Mouse (Mus musculus): ENCODE data around the gene Cd59a. TPM values are rescaled to one million over a fixed set of nuclear protein-coding genes. Genes with fewer than 3 reads are reported as not detected.

Cd59a gene
- 8.9 and 10.5 TPM in 2 replicates for polyA plus RNA-seq (2011; ENCODE audit: insufficient read depth, insufficient read length, low read depth, missing spikeins)

GRCm38 (mm10) chr2:104095741-104096213, at the start of gene Cd59a:
TSS of gene Cd59a (plus strand) at chr2:104095801.
- peak within 1 kb of the TSS; percentile 25; the same call in 1 of the 2 replicates for H3K4me3 ChIP-seq (ENCODE audit: low read depth, low read length)
- H3K27ac ChIP-seq (ENCODE audit: insufficient read depth, low read length) = no peak within 1 kb of the TSS
- peaks cover 2% of the 10 kb centered on the region for H3K4me1 ChIP-seq (ENCODE audit: control insufficient read depth, insufficient read depth, low read length)
- H3K36me3 ChIP-seq (ENCODE audit: control insufficient read depth, insufficient read depth, low read length, poor library complexity, severe bottlenecking) = no peaks in the 10 kb centered on the region
- no peak within 1 kb of the TSS for H3K9ac ChIP-seq (ENCODE audit: low read depth, poor library complexity, severe bottlenecking)
- no peaks in the 10 kb centered on the region for H3K27me3 ChIP-seq (ENCODE audit: control insufficient read depth, insufficient read depth, low read length, poor library complexity, severe bottlenecking)
- H3K9me3 ChIP-seq (replicated peaks; ENCODE audit: control insufficient read depth, insufficient read depth, low read length, poor library complexity, severe bottlenecking) = peaks cover 9% of the 10 kb centered on the region
- no peak for TF ChIP-seq EP300 (IDR thresholded peaks at IDR 0.05; ENCODE audit: insufficient read depth, low read depth, low read length)
- TF ChIP-seq POLR2A (IDR thresholded peaks at IDR 0.05; ENCODE audit: insufficient read depth, low read length) = no peak
- TF ChIP-seq CTCF (IDR thresholded peaks at IDR 0.05; ENCODE audit: low read depth, low read length) = no peak

- TF ChIP-seq POLR2A (IDR thresholded peaks at IDR 0.05; ENCODE audit: insufficient read depth, low read length) = no peak
- TF ChIP-seq CTCF (IDR thresholded peaks at IDR 0.05; ENCODE audit: low read depth, low read length) = no peak
- no peak for TF ChIP-seq EP300 (IDR thresholded peaks at IDR 0.05; ENCODE audit: insufficient read depth, low read depth, low read length)
- Histone ChIP-seq H3K4me3 (ENCODE audit: low read depth, low read length) (no peak overlapping the region), H3K27me3 (ENCODE audit: control insufficient read depth, insufficient read depth, low read length, poor library complexity, severe bottlenecking) (no peaks in the 10 kb centered on the region), H3K27ac (ENCODE audit: insufficient read depth, low read length) (no peak overlapping the region), H3K4me1 (ENCODE audit: control insufficient read depth, insufficient read depth, low read length) (no peaks in the 10 kb centered on the region), H3K9me3 (replicated peaks; ENCODE audit: control insufficient read depth, insufficient read depth, low read length, poor library complexity, severe bottlenecking) (no peaks in the 10 kb centered on the region), H3K36me3 (ENCODE audit: control insufficient read depth, insufficient read depth, low read length, poor library complexity, severe bottlenecking) (peaks cover 4% of the 10 kb centered on the region), H3K9ac (ENCODE audit: low read depth, poor library complexity, severe bottlenecking) (no peak overlapping the region)
These were observed 37.2 kb upstream of the Cd59a start for GRCm38 (mm10) chr2:104058381-104058780.

GRCm38 (mm10) chr2:104058954-104059353, 36.6 kb upstream of the Cd59a start:
- H3K27ac ChIP-seq (ENCODE audit: insufficient read depth, low read length) = no peak overlapping the region
- TF ChIP-seq EP300 (IDR thresholded peaks at IDR 0.05; ENCODE audit: insufficient read depth, low read depth, low read length) (no peak), CTCF (IDR thresholded peaks at IDR 0.05; ENCODE audit: low read depth, low read length) (no peak), POLR2A (IDR thresholded peaks at IDR 0.05; ENCODE audit: insufficient read depth, low read length) (no peak)
- H3K36me3 ChIP-seq (ENCODE audit: control insufficient read depth, insufficient read depth, low read length, poor library complexity, severe bottlenecking) = peaks cover under 1% of the 10 kb centered on the region; the same call in 1 of the 2 replicates
- no peaks in the 10 kb centered on the region for H3K4me1 ChIP-seq (ENCODE audit: control insufficient read depth, insufficient read depth, low read length)
- H3K9me3 ChIP-seq (replicated peaks; ENCODE audit: control insufficient read depth, insufficient read depth, low read length, poor library complexity, severe bottlenecking) = no peaks in the 10 kb centered on the region
- no peak overlapping the region for H3K4me3 ChIP-seq (ENCODE audit: low read depth, low read length)
- no peak overlapping the region for H3K9ac ChIP-seq (ENCODE audit: low read depth, poor library complexity, severe bottlenecking)
- no peaks in the 10 kb centered on the region for H3K27me3 ChIP-seq (ENCODE audit: control insufficient read depth, insufficient read depth, low read length, poor library complexity, severe bottlenecking)

- Histone ChIP-seq H3K27ac (ENCODE audit: insufficient read depth, low read length) (no peak overlapping the region), H3K27me3 (ENCODE audit: control insufficient read depth, insufficient read depth, low read length, poor library complexity, severe bottlenecking) (no peaks in the 10 kb centered on the region), H3K4me3 (ENCODE audit: low read depth, low read length) (no peak overlapping the region), H3K36me3 (ENCODE audit: control insufficient read depth, insufficient read depth, low read length, poor library complexity, severe bottlenecking) (no peaks in the 10 kb centered on the region), H3K9me3 (replicated peaks; ENCODE audit: control insufficient read depth, insufficient read depth, low read length, poor library complexity, severe bottlenecking) (no peaks in the 10 kb centered on the region), H3K4me1 (ENCODE audit: control insufficient read depth, insufficient read depth, low read length) (no peaks in the 10 kb centered on the region), H3K9ac (ENCODE audit: low read depth, poor library complexity, severe bottlenecking) (no peak overlapping the region)
- TF ChIP-seq EP300 (IDR thresholded peaks at IDR 0.05; ENCODE audit: insufficient read depth, low read depth, low read length) (no peak), CTCF (IDR thresholded peaks at IDR 0.05; ENCODE audit: low read depth, low read length) (no peak), POLR2A (IDR thresholded peaks at IDR 0.05; ENCODE audit: insufficient read depth, low read length) (no peak)
These were observed 35.8 kb upstream of the Cd59a start for GRCm38 (mm10) chr2:104059786-104060185.

- no peak overlapping the region for H3K27ac ChIP-seq (ENCODE audit: insufficient read depth, low read length)
- no peak overlapping the region for H3K4me3 ChIP-seq (ENCODE audit: low read depth, low read length)
- no peak overlapping the region for H3K9ac ChIP-seq (ENCODE audit: low read depth, poor library complexity, severe bottlenecking)
- H3K36me3 ChIP-seq (ENCODE audit: control insufficient read depth, insufficient read depth, low read length, poor library complexity, severe bottlenecking) = no peaks in the 10 kb centered on the region
- H3K9me3 ChIP-seq (replicated peaks; ENCODE audit: control insufficient read depth, insufficient read depth, low read length, poor library complexity, severe bottlenecking) = no peaks in the 10 kb centered on the region
- TF ChIP-seq EP300 (IDR thresholded peaks at IDR 0.05; ENCODE audit: insufficient read depth, low read depth, low read length) (no peak), CTCF (IDR thresholded peaks at IDR 0.05; ENCODE audit: low read depth, low read length) (no peak), POLR2A (IDR thresholded peaks at IDR 0.05; ENCODE audit: insufficient read depth, low read length) (no peak)
- H3K27me3 ChIP-seq (ENCODE audit: control insufficient read depth, insufficient read depth, low read length, poor library complexity, severe bottlenecking) = no peaks in the 10 kb centered on the region
- no peaks in the 10 kb centered on the region for H3K4me1 ChIP-seq (ENCODE audit: control insufficient read depth, insufficient read depth, low read length)
These were observed 34.6 kb upstream of the Cd59a start for GRCm38 (mm10) chr2:104060996-104061395.

- no peak overlapping the region for H3K27ac ChIP-seq (ENCODE audit: insufficient read depth, low read length)
- TF ChIP-seq CTCF (IDR thresholded peaks at IDR 0.05; ENCODE audit: low read depth, low read length) (no peak), POLR2A (IDR thresholded peaks at IDR 0.05; ENCODE audit: insufficient read depth, low read length) (no peak), EP300 (IDR thresholded peaks at IDR 0.05; ENCODE audit: insufficient read depth, low read depth, low read length) (no peak)
These were observed 32.9 kb upstream of the Cd59a start for GRCm38 (mm10) chr2:104062665-104063064.

More at GRCm38 (mm10) chr2:104062665-104063064, 32.9 kb upstream of the Cd59a start:
- Histone ChIP-seq H3K4me3 (ENCODE audit: low read depth, low read length) (no peak overlapping the region), H3K27me3 (ENCODE audit: control insufficient read depth, insufficient read depth, low read length, poor library complexity, severe bottlenecking) (no peaks in the 10 kb centered on the region), H3K36me3 (ENCODE audit: control insufficient read depth, insufficient read depth, low read length, poor library complexity, severe bottlenecking) (no peaks in the 10 kb centered on the region), H3K9me3 (replicated peaks; ENCODE audit: control insufficient read depth, insufficient read depth, low read length, poor library complexity, severe bottlenecking) (no peaks in the 10 kb centered on the region), H3K4me1 (ENCODE audit: control insufficient read depth, insufficient read depth, low read length) (no peaks in the 10 kb centered on the region), H3K9ac (ENCODE audit: low read depth, poor library complexity, severe bottlenecking) (no peak overlapping the region)

Data from ES-Bruce4 (cell line).